Mouse (Mus musculus): Measurements from ENCODE around the gene Gm3435. TPM values are rescaled to one million over a fixed set of nuclear protein-coding genes. Genes with fewer than 3 reads are reported as not detected.
"Not testable (repeated sequence)": the region's sequence is repeated elsewhere in the genome, so short reads cannot be mapped to it uniquely, and the experiment has no call there.

Gm3435 gene
- polyA plus RNA-seq (2012; rRNA removed), result 3.3 and 4.5 TPM in 2 replicates

DNA sequence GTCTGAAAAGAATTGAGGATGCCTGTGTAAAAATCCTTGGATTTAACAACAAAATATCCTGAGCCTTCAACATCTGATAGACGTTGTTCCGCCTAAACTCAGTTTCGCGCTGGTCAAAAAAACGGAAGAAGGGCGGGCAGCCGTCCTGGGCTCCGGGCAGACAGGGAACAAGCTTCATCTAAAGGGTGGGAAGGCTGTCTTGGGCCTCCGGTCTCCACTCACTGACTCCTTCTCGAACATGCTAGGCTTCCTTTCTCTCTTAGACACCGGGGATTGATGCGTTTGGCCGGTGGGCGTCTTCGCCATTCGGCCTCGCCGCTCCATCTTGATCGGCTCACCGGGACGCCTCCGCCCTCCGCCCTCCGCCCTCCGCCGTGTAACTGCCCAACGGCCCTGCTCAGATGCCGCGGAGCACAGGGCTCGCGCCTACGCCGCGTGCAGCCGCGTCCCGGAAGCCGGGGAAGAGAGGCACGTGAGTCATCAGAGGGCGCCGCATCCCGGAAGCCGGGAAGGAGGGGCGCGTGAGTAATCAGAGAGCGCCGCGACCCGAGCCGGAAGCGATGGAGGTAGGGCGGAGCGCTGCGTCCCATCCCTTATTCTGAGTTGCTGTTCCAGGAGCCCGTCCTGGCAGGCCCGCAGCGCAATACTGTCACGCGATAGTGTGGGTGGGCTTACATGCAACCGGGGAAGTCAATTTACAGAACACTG lies at the start of gene Gm3435:
Gene Gm3435, plus strand, starts transcription at position 471 of the 708 bp plus-strand sequence.
- not testable (repeated sequence) for DNase-seq (ENCODE audit: low read depth)

DNA sequence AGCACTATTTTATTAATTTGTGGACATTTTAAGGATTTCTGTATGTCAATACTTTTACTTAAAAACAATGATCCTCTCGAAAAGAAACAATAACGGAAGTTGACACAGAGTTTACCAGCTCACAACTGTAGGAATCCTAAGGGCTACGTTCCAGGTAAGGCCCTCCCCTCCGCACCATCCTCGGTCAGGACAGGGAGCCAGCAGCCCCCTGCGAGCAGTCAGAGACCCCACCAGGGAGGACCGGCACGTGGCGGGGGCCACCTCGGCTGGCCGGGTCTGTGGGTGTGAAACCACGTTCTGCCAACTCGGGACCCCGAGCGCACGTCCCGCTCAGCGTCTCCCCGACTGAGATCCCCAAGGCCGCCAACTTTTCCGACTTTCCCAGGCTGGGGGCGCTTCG lies 49.5 kb upstream of the Gm3435 start:
- DNase-seq (ENCODE audit: low read depth), result no peak

DNA sequence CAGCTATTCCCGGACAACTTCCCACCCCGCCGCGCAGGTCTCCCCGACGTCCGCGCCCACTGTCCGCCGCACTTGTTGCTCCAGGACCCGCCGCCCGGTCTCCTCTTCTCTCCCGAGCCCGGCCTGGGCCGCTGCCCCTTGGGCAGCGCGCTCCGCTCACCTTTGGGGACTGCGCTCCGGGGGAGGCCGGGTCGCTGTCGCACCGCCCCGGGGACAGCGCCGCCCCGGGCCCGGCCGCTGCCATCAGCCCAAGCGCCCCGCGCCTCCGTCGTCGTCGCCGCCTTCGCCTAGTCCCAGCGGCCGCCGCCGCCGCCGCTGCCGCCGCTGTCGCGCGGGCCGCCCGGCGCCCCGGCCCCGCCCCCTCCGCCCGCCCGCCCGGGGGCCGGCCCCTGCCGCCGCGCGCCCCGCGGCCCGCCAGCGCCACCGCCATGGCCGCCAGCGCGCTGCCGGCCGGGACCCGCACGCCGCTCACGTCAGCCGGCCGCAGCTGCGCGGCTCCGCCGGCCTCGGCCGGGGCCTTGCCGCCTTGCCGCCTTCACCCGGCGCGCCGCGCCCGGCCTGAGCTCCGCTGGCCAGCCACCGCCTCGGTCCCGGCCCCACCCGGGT lies 48.9 kb upstream of the Gm3435 start, which contains the start of gene Phf10:
Gene Phf10, minus strand, starts transcription at position 323 of the 606 bp plus-strand sequence.
- not testable (repeated sequence) for DNase-seq (ENCODE audit: low read depth)

DNA sequence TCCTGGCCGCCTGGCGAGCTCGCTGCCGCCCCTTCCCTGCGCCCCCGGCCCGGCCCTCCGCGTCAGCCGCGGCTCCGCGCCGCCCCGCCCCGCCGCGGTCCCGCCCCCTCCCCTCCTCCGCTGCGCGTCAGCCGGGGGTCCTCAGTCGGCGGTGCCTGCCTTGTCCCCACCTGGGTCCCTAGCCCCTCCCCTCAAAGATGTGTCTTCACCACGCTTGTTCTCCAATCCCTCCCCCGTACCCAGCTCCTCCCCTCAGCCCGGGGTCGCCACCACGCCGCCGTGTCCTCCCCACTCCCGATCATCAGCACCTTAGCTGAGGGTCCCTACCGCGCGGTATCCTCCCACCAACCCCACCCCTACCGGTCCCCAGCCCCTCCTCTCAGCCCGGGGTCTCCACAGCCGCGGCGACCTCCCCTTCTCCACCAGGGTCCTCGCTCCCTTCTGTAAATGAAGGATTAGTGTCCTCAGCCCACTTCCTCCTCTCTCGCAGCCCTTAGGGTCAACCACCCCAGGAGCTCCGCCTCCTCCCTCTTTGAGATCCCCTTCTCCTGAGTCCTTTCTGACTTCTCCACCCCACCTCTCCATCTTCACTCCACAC lies 48.3 kb upstream of the Gm3435 start:
- not testable (repeated sequence) for DNase-seq (ENCODE audit: low read depth)

DNA sequence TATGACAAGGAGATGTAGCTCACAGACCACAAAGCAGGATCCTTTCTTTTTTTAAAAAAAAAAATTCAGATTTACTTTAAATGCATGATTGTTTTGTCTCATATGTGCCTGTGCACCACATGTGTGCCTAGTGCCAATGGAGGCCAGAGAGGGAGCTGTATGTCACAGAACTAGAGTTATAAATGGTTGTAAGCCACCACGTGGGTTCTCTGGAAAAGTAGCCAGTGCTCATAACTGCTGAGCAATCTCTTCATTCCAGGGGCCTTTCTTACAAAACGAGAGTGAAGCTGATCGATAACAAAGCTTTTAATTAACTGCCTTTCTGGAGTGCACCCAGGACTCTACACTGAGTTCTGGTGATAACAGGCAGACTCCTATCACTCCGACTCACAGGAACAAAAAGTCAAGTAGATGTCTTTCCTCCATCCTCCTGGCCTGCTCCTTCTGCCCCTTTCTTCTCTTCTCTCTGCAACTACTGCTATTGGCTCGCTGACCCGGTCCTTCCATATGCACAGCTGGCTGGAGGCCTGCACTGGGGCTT lies 41.5 kb upstream of the Gm3435 start:
- DNase-seq (ENCODE audit: low read depth), result not testable (repeated sequence)

DNA sequence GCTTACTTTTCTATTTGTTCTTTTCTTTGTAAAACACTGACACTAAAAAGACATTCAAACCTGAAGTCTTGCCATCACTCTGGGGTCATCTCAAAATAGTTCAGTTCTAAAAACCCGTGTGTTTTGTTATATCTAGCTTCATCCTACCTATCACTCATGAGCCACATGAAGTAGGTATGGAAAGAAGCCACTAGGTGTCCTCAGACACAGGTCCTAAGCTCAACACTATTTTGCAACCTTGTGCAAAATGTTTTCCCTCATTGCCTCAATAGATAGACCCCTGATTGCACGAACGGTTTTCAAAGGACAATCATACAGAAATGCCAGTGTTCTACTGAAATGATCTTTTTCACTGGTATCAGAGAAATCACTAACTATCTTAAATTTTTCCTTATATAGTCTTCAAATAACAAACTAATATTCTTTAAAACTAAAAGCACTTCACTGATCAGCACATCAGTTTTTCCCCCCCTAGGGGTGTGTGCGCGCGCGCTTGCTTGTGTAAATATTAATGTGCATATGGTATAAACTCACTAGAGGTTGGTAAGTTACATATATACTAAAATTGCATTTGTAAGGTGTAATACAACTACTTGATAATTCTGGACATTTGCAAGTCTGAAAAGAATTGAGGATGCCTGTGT lies 32.1 kb upstream of the Gm3435 start:
- DNase-seq (ENCODE audit: low read depth), result not testable (repeated sequence)

DNA sequence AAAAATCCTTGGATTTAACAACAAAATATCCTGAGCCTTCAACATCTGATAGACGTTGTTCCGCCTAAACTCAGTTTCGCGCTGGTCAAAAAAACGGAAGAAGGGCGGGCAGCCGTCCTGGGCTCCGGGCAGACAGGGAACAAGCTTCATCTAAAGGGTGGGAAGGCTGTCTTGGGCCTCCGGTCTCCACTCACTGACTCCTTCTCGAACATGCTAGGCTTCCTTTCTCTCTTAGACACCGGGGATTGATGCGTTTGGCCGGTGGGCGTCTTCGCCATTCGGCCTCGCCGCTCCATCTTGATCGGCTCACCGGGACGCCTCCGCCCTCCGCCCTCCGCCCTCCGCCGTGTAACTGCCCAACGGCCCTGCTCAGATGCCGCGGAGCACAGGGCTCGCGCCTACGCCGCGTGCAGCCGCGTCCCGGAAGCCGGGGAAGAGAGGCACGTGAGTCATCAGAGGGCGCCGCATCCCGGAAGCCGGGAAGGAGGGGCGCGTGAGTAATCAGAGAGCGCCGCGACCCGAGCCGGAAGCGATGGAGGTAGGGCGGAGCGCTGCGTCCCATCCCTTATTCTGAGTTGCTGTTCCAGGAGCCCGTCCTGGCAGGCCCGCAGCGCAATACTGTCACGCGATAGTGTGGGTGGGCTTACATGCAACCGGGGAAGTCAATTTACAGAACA lies 31.5 kb upstream of the Gm3435 start, which contains the start of the genes 9030025P20Rik and Gm3417:
Gene 9030025P20Rik, plus strand, starts transcription at position 107 of the 677 bp plus-strand sequence.
Gene Gm3417, minus strand, starts transcription at position 429 of the 677 bp plus-strand sequence.
- not testable (repeated sequence) for DNase-seq (ENCODE audit: low read depth)

DNA sequence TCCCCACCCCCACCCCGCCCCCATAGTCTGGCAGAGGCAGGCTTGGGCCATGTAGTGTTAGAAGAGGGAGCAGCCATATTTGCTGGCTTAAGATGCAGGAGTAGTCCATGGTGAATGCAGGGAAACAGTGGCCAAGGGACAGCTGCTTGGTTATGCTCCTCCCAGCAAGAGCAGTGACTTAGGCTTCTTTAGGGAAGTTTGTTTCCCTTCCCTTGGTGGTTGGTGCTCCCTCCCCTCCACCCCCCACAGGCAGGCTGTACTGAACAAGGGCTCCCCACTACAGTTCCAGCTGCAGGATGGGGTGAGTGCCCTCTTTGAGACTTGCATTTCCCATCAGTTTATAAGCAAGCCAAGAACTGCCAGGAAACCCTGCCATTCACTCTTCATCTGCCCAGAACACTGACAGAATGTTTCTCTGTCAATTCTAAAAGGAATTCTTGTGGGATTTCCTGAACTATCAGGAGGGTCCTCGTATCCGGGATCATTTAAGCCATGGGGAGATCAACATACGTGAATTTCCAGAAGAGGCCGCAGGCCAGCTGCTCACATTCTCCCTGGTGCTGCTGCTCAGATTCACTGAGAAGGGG lies 19.8 kb upstream of the Gm3435 start:
- DNase-seq (ENCODE audit: low read depth), result not testable (repeated sequence)

DNA sequence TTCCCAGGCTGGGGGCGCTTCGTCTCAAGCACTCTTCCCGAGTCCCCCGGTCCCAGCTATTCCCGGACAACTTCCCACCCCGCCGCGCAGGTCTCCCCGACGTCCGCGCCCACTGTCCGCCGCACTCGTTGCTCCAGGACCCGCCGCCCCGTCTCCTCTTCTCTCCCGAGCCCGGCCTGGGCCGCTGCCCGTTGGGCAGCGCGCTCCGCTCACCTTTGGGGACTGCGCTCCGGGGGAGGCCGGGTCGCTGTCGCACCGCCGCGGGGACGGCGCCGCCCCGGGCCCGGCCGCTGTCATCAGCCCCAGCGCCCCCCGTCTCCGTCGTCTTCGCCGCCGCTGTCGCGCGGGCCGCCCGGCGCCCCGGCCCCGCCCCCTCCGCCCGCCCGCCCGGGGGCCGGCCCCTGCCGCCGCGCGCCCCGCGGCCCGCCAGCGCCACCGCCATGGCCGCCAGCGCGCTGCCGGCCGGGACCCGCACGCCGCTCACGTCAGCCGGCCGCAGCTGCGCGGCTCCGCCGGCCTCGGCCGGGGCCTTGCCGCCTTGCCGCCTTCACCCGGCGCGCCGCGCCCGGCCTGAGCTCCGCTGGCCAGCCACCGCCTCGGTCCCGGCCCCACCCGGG lies 17.3 kb upstream of the Gm3435 start:
- DNase-seq (ENCODE audit: low read depth), result not testable (repeated sequence)

DNA sequence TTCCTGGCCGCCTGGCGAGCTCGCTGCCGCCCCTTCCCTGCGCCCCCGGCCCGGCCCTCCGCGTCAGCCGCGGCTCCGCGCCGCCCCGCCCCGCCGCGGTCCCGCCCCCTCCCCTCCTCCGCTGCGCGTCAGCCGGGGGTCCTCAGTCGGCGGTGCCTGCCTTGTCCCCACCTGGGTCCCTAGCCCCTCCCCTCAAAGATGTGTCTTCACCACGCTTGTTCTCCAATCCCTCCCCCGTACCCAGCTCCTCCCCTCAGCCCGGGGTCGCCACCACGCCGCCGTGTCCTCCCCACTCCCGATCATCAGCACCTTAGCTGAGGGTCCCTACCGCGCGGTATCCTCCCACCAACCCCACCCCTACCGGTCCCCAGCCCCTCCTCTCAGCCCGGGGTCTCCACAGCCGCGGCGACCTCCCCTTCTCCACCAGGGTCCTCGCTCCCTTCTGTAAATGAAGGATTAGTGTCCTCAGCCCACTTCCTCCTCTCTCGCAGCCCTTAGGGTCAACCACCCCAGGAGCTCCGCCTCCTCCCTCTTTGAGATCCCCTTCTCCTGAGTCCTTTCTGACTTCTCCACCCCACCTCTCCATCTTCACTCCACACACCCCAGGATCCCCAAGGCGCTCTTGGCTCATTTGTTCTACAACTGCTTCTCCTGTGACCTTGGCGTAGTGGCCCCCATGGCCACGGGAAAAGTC lies 16.7 kb upstream of the Gm3435 start:
- not testable (repeated sequence) for DNase-seq (ENCODE audit: low read depth)

DNA sequence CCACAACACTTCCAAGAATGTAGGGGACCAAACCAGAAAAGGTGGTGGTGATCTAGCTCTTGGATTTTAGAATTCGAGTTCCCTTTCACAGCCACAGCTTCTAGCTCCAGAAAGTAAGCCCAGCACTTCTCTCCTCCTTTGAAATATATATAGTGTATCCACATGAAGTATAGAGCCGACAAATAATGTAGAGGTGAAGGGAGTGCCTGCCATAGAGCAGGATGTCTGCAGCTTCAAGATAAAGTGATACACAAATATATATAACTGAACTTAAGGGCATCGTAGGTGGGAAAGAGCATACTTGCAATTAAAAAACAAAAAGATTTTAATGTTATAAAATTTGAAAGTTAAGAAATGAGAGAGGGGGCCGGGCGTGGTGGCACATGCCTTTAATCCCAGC lies 15.8 kb upstream of the Gm3435 start:
- DNase-seq (ENCODE audit: low read depth), result not testable (repeated sequence)

DNA sequence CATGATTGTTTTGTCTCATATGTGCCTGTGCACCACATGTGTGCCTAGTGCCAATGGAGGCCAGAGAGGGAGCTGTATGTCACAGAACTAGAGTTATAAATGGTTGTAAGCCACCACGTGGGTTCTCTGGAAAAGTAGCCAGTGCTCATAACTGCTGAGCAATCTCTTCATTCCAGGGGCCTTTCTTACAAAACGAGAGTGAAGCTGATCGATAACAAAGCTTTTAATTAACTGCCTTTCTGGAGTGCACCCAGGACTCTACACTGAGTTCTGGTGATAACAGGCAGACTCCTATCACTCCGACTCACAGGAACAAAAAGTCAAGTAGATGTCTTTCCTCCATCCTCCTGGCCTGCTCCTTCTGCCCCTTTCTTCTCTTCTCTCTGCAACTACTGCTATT lies 9.9 kb upstream of the Gm3435 start:
- DNase-seq (ENCODE audit: low read depth), result not testable (repeated sequence)

DNA sequence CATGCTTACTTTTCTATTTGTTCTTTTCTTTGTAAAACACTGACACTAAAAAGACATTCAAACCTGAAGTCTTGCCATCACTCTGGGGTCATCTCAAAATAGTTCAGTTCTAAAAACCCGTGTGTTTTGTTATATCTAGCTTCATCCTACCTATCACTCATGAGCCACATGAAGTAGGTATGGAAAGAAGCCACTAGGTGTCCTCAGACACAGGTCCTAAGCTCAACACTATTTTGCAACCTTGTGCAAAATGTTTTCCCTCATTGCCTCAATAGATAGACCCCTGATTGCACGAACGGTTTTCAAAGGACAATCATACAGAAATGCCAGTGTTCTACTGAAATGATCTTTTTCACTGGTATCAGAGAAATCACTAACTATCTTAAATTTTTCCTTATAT lies 888 bp upstream of the Gm3435 start:
- DNase-seq (ENCODE audit: low read depth), result not testable (repeated sequence)

DNA sequence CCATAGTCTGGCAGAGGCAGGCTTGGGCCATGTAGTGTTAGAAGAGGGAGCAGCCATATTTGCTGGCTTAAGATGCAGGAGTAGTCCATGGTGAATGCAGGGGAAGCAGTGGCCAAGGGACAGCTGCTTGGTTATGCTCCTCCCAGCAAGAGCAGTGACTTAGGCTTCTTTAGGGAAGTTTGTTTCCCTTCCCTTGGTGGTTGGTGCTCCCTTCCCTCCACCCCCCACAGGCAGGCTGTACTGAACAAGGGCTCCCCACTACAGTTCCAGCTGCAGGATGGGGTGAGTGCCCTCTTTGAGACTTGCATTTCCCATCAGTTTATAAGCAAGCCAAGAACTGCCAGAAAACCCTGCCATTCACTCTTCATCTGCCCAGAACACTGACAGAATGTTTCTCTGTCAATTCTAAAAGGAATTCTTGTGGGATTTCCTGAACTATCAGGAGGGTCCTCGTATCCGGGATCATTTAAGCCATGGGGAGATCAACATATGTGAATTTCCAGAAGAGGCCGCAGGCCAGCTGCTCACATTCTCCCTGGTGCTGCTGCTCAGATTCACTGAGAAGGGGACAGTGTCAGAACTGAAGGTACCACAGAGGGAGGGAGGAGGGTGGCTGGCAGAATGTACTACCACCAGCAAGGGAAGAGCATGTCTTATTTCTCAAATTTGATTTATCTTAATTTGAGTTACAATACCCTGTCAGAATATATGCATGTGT lies 11.7 kb downstream of the Gm3435 start:
- not testable (repeated sequence) for DNase-seq (ENCODE audit: low read depth)

DNA sequence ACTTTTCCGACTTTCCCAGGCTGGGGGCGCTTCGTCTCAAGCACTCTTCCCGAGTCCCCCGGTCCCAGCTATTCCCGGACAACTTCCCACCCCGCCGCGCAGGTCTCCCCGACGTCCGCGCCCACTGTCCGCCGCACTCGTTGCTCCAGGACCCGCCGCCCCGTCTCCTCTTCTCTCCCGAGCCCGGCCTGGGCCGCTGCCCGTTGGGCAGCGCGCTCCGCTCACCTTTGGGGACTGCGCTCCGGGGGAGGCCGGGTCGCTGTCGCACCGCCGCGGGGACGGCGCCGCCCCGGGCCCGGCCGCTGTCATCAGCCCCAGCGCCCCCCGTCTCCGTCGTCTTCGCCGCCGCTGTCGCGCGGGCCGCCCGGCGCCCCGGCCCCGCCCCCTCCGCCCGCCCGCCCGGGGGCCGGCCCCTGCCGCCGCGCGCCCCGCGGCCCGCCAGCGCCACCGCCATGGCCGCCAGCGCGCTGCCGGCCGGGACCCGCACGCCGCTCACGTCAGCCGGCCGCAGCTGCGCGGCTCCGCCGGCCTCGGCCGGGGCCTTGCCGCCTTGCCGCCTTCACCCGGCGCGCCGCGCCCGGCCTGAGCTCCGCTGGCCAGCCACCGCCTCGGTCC lies 14.0 kb downstream of the Gm3435 start:
- DNase-seq (ENCODE audit: low read depth), result not testable (repeated sequence)

DNA sequence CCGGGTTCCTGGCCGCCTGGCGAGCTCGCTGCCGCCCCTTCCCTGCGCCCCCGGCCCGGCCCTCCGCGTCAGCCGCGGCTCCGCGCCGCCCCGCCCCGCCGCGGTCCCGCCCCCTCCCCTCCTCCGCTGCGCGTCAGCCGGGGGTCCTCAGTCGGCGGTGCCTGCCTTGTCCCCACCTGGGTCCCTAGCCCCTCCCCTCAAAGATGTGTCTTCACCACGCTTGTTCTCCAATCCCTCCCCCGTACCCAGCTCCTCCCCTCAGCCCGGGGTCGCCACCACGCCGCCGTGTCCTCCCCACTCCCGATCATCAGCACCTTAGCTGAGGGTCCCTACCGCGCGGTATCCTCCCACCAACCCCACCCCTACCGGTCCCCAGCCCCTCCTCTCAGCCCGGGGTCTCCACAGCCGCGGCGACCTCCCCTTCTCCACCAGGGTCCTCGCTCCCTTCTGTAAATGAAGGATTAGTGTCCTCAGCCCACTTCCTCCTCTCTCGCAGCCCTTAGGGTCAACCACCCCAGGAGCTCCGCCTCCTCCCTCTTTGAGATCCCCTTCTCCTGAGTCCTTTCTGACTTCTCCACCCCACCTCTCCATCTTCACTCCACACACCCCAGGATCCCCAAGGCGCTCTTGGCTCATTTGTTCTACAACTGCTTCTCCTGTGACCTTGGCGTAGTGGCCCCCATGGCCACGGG lies 14.7 kb downstream of the Gm3435 start:
- DNase-seq (ENCODE audit: low read depth), result not testable (repeated sequence)

DNA sequence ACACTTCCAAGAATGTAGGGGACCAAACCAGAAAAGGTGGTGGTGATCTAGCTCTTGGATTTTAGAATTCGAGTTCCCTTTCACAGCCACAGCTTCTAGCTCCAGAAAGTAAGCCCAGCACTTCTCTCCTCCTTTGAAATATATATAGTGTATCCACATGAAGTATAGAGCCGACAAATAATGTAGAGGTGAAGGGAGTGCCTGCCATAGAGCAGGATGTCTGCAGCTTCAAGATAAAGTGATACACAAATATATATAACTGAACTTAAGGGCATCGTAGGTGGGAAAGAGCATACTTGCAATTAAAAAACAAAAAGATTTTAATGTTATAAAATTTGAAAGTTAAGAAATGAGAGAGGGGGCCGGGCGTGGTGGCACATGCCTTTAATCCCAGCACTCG lies 15.5 kb downstream of the Gm3435 start:
- not testable (repeated sequence) for DNase-seq (ENCODE audit: low read depth)

DNA sequence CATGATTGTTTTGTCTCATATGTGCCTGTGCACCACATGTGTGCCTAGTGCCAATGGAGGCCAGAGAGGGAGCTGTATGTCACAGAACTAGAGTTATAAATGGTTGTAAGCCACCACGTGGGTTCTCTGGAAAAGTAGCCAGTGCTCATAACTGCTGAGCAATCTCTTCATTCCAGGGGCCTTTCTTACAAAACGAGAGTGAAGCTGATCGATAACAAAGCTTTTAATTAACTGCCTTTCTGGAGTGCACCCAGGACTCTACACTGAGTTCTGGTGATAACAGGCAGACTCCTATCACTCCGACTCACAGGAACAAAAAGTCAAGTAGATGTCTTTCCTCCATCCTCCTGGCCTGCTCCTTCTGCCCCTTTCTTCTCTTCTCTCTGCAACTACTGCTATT lies 21.4 kb downstream of the Gm3435 start:
- DNase-seq (ENCODE audit: low read depth), result not testable (repeated sequence)
